Mouse (Mus musculus): ENCODE measurements around the gene Utp11.
"Not testable (repeated sequence)": the region's sequence is repeated elsewhere in the genome, so short reads cannot be mapped to it uniquely, and the experiment has no call there.

Utp11 gene

DNA sequence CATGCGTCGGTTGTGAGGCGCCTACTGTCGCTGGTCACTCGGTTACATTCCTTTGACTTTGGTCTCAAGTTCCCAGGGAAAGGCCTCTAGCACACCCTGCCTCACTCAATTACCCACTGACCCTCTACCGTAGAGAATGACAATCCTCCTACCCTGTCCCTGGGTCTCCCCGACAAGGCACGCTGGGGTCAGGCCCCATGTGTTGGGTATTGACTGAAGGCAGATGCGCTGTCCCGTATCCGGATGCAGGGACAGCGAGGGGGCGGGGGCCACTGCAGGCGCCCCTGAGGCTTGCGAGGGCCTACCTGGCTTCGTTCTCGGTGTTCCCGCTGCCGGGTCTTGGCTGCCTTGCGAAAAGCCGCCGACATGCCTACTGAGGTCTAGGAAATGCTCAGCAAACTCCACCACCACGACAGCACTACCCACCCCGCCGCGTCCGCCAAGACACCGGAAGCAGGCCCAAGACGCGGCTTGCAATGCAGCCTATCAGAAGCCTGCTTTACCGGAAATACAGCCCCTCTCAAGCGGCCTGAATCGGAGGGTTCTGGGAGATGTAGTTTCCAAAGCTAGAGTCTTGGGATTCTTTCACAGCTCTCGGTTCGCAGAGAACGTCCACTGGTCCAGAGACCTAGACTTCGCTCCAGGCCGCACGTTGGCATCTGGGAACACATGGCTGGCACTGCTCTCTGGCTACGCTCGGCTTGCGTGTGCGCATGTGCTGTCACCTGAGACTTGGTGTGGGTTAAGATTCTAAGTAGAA is at the start of gene Utp11:
Gene Utp11 (minus strand): TSS at position 466 of the 760 bp plus-strand sequence.
- DNase-seq (ENCODE audit: low spot score in 2 of 2): peak; percentile 76 to 83

GRCm38 (mm10) chr4:124742839-124743238 is 49.4 kb upstream of the Utp11 start:
- no peak for DNase-seq (ENCODE audit: low spot score in 2 of 2)

- peak; percentile 71 to 80 for DNase-seq (ENCODE audit: low spot score in 2 of 2)
These were observed 48.3 kb upstream of the Utp11 start, which contains the start of gene Inpp5b for GRCm38 (mm10) chr4:124741376-124742343. Inpp5b (plus strand) TSS chr4:124741850.

DNA sequence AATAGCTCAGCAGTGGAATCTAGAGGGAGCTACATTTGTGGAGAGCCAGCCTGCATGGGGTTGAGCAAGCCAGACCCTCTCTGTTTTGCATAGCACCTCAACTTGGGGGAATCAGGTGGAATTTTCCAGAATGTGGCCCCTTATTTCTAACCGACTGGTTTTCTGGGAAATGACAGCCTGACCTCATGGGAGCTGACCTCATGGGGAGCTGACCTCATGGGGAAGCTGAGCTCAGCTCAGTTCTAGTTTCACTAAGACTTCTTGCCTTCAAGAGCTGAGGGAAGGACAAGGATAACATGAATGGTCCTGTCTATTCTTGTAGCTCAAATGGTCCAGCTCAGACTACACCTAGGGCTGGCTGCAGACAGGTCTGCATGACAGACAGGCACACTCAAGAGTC is 45.4 kb upstream of the Utp11 start:
- no peak for DNase-seq (ENCODE audit: low spot score in 2 of 2)

DNA sequence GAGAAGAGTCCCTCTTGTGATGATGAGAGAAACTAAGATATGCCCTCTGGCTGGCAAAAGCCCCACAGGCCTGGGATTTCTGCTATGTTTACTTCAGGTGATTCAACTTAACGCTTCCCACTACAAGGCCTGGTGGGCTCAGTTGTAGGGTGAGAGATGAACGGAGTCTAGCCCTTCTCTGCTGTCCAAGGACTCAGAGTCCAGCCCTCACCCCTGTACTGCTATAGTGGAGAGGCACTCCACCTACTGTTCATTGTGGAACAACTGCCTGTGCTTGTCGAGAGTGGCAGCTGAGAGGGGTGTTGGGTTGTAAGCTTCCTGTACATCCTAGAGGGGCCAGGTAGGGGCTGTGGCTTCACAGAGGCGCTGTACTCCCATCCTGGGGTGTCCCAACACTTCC is 44.6 kb upstream of the Utp11 start:
- no peak for DNase-seq (ENCODE audit: low spot score in 2 of 2)

- DNase-seq (ENCODE audit: low spot score in 2 of 2): no peak
These were observed 44.1 kb upstream of the Utp11 start for GRCm38 (mm10) chr4:124737486-124737885.

DNA sequence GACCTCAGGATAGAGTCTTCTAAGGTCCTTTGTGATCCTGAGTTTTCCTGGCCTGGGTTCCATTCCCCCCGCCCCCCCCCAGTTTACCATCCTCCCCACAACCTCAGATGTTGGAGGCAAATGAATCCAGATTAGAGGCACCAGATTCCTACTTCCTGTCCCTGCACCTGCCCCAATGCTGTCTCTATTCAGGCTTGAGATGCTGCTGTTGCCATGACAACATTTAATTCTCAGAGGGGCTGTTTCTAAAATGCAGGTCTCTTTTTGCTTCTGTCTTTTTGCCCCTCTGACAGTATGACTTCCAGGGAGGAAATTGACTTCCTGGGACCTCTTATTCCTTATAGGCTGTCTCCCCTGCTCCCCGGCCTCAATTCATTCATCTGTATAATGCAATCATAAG is 43.6 kb upstream of the Utp11 start:
- DNase-seq (ENCODE audit: low spot score in 2 of 2): no peak

DNA sequence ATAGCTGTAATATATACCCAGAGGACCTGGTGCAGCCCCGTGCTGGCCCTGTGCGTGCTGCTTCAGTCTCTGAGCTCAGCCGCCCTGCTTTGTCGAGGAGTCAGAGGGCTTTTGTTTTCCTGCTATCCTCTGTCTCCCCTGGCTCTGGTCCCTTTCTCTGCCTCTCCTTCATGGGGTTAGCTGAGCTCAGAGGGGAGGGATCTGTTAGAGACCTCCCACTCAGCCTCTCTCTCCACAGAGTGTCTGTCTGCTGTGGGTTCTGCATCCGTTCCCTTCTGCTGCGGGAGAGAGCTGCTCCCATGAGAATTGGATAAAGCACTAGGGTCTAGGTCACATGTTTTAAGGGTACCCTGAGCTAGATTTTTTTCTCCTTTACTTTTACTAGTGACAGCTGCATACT is 32.7 kb upstream of the Utp11 start:
- DNase-seq (ENCODE audit: low spot score in 2 of 2): no peak

DNA sequence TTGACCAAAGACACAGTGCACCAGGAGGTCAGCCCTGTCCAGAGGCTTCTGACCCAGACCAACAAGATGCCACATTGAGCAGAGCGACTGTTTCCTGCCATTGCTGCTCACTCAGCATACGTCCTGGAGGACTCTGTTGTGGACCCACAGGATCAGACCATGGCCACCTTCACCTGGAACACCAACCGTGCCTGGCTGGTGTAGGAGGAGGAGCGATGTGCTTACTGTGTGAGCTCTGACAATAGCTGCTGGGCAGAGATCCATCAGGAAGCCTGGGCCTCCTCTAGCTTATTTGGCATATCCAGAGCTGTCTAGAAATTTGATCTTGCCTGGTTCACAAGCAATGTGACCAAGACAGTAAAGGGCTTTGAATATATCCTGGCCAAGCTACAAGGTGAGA is 25.7 kb upstream of the Utp11 start:
- DNase-seq (ENCODE audit: low spot score in 2 of 2): no peak

GRCm38 (mm10) chr4:124714545-124715481 is 21.4 kb upstream of the Utp11 start, which contains the start of gene Sf3a3:
Sf3a3 (plus strand) TSS chr4:124714776.
- peak; percentile 91 to 93 for DNase-seq (ENCODE audit: low spot score in 2 of 2)

DNA sequence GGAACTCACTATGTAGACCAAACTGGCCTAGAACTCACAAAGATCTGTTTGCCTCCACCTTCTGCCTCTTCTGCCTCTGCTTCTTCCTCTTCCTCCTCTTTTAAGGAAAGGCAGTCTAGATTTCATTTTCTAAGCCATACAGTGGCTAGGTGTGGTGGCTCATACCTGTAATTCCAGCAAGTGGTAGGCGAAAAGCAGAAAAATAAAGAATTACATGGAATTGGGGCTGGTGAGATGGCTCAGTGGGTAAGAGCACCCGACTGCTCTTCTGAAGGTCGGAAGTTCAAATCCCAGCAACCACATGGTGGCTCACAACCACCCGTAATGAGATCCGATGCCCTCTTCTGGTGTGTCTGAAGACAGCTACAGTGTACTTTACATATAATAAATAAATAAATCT is 20.4 kb upstream of the Utp11 start:
- DNase-seq (ENCODE audit: low spot score in 2 of 2): not testable (repeated sequence)

DNA sequence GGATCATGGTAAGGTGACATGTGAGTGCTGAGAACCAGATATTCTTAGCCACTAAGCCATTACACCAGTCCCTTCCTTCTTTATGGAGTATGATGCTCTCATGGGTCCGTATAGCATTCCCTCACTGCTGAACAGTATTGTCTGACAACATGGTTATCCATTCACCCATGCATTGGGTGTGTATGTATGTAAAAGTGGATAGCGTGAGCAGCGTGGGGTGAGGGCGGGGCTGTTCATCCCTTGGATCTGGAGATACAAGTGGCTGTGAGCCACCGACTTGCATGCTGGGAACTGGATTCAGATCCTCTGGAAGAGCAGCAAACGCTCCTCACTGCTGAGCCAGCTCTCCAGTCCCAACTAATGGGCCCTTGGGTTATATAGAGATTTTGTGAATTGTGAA is 19.2 kb upstream of the Utp11 start:
- no peak for DNase-seq (ENCODE audit: low spot score in 2 of 2)

DNA sequence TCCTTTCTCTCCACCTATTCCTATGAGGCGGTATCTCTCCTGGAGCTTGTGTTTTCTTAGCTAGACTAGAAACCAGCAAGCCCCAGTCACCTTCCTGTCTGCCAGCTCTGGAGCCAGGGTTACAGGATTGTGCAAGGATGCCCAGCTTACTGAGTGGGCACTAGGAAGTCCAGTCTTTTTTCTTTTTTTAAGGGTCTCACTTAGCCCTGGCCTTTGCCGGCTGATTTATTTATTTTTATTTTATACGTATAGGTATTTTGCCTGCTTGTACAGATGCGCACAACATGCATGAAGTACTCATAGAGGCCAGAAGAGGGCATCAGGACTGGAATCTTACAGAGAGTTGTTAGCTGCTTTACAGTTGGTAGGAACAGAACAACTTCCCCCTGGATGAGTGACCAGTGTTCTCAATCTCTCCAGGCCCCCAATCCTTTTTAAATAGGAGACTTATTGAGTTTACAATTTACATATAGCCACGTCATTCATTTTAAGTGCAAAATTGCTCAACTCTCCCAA is 17.4 kb upstream of the Utp11 start:
- no peak for DNase-seq (ENCODE audit: low spot score in 2 of 2)

DNA sequence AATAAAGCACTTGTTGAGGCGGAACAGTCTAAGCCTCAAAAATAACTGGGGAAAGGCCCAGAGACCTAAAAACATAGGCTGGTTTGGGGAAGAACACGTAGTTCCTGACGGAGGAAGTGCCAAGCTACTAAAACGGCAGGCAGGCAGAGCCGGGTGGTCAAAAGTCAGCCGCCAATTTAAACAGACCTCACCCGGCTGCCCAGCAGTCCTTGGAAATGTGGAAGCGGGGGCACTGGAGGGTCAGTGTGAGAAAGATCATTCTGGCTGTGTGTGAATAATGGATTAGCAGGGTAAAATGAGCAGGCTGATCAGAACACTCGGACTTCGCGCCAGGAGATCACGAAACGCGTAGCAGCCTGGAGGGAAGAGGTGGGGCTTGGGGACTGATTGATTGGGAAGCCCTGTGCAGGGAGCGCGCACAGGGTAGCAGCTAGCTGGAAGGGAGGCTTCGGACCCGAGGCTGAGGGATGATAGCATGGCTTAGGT is 16.6 kb upstream of the Utp11 start:
- DNase-seq (ENCODE audit: low spot score in 2 of 2): peak in 1 of 2 experiments; percentile 14

DNA sequence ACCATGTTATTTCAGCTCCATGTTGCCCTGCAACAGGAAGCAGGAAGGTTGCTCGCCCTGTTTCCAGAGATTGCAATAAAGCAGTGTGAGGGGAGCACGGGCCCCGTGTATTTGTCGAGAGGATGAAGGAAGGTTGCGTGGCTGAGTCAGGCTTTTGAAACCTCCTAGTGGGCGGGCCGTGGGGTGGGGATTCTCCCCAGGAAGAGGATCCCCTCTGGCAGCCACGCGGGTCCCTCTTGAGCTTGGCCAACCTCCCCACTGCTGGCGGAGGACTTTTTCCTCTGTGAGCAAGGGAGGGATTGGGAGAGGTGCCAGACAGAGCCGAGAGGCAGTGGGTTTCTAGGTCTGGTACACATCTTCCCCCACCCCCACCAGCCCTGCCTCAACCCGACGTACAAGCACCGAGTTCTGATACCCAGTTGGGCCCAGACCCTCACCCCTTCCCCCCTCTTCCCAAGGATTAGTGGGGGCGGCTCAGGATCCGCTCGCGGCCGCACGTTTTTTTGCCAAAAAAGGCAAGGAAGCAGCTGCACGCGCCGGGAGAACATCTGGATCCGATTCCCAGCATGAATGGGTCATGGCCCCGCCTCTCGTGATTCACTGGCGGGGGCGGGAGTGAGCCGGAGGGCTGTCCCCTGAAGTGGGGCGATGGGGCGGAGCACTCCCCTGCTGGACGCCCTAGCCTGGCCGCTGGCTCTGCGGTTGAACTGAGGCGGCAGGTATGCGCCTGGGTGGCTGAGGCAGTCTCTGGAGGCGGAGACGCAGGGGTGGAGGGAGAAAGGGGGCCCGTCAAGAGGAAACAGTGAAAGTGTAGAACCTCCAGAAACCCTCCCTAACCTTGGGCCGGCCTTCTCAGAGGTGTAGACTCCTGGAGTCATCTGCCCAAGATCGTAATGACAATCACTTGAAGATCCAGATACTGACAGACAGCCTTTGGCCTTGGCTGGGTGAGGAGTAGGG is 15.4 kb upstream of the Utp11 start:
- DNase-seq (ENCODE audit: low spot score in 2 of 2): peak; percentile 75 to 79

GRCm38 (mm10) chr4:124708200-124708517 is 14.8 kb upstream of the Utp11 start:
- not testable (repeated sequence) for DNase-seq (ENCODE audit: low spot score in 2 of 2)

GRCm38 (mm10) chr4:124707381-124708199 is 14.2 kb upstream of the Utp11 start:
- not testable (repeated sequence) for DNase-seq (ENCODE audit: low spot score in 2 of 2)

GRCm38 (mm10) chr4:124705661-124706269 is 12.4 kb upstream of the Utp11 start:
- DNase-seq (ENCODE audit: low spot score in 2 of 2): no peak

Measured in frontal cortex, postnatal 10 days (tissue).